Mouse (Mus musculus) cerebellum, postnatal 36 days (tissue): ENCODE data around the gene Endou.
"Not testable (repeated sequence)": the region's sequence is repeated elsewhere in the genome, so short reads cannot be mapped to it uniquely, and the experiment has no call there.

Experiments used
- DNase-seq, 2 experiments: peaks; one replicate each; pipeline ENCODE4 v3.0.0; 2021 to 2022; ENCODE audit warnings: mixed read lengths in 2 of 2

Endou gene

GRCm38 (mm10) chr15:97679991-97680681 is 51.0 kb downstream of the Endou start:
- no peak for DNase-seq

GRCm38 (mm10) chr15:97677341-97677740 is 53.8 kb downstream of the Endou start:
- DNase-seq: no peak

- DNase-seq: no peak
Observed at GRCm38 (mm10) chr15:97675927-97676326, 55.2 kb downstream of the Endou start.

GRCm38 (mm10) chr15:97674423-97674822 is 56.7 kb downstream of the Endou start:
- no peak for DNase-seq

- no peak for DNase-seq
Observed at GRCm38 (mm10) chr15:97673256-97674000, 57.7 kb downstream of the Endou start.

- peak; percentile 66 for DNase-seq
Observed at GRCm38 (mm10) chr15:97672211-97672765, 58.9 kb downstream of the Endou start.

GRCm38 (mm10) chr15:97670554-97670953 is 60.6 kb downstream of the Endou start:
- DNase-seq: no peak

- DNase-seq: not testable (repeated sequence)
Observed at GRCm38 (mm10) chr15:97668158-97668877, 62.8 kb downstream of the Endou start.

GRCm38 (mm10) chr15:97667437-97667836 is 63.7 kb downstream of the Endou start:
- peak; percentile 62 to 76 for DNase-seq

GRCm38 (mm10) chr15:97666457-97666770 is 64.7 kb downstream of the Endou start:
- DNase-seq: no peak

GRCm38 (mm10) chr15:97665770-97666456 is 65.2 kb downstream of the Endou start:
- no peak for DNase-seq

GRCm38 (mm10) chr15:97664981-97665668 is 66.0 kb downstream of the Endou start:
- no peak for DNase-seq

- DNase-seq: peak; percentile 71 to 74
Observed at GRCm38 (mm10) chr15:97663750-97664406, 67.3 kb downstream of the Endou start.
